Mouse (Mus musculus): ENCODE results near the gene Lbh. TPM values are rescaled to one million over a fixed set of nuclear protein-coding genes. Genes with fewer than 3 reads are reported as not detected.

Gene Lbh
- polyA plus RNA-seq, 1 experiment from 2014 or later = 6.4 TPM

GRCm38 (mm10) chr17:72989025-72989424, 70.9 kb downstream of the Lbh start:
- Histone ChIP-seq H3K9me3 (ENCODE audit: low read depth, low read length) (no peaks in the 10 kb centered on the region), H3K27ac (ENCODE audit: low read depth) (no peak overlapping the region)

More at GRCm38 (mm10) chr17:72989025-72989424, 70.9 kb downstream of the Lbh start:
- no peak for TF ChIP-seq CTCF (IDR thresholded peaks at IDR 0.05; ENCODE audit: low read depth)
- Histone ChIP-seq H3K9ac (no peak overlapping the region), H3K36me3 (ENCODE audit: insufficient read depth) (no peaks in the 10 kb centered on the region), H3K4me1 (ENCODE audit: insufficient read depth) (no peaks in the 10 kb centered on the region), H3K27me3 (ENCODE audit: insufficient read depth, low read length) (no peaks in the 10 kb centered on the region), H3K4me2 (no peak overlapping the region), H3K4me3 (ENCODE audit: low read depth, low read length) (no peak overlapping the region)
- WGBS = 77% methylated on average over 6 of the region's 6 CpGs
- no peak for DNase-seq
- no peak for ATAC-seq (ENCODE audit: insufficient read depth)

Other genes with a start within 250 kb of the Lbh start
- gene Ypel5, start 81.9 kb upstream of the Lbh start, polyA plus RNA-seq (2014; fragmentation: Nextera tagmentation; extraction: Ambion mirVana) = 36.4 and 38.1 TPM in 2 replicates
- 23.0 and 25.0 TPM in 2 replicates for gene Lclat1, start 189.7 kb downstream of the Lbh start, polyA plus RNA-seq (2014; fragmentation: Nextera tagmentation; extraction: Ambion mirVana)

Measured in lung, embryonic 14.5 days (tissue).